Mouse (Mus musculus) gastrocnemius, postnatal 36 days (tissue): ENCODE measurements around the gene Casc3. TPM values are rescaled to one million over a fixed set of nuclear protein-coding genes. Genes with fewer than 3 reads are reported as not detected.

Experiments used
- DNase-seq, 2 experiments: peaks; one replicate each; pipeline ENCODE4 v3.0.0; 2022
- intact Hi-C: fragments of 180-260 bp; cut with DNase I; formaldehyde crosslinking; loops from one replicate; pipeline ENCODE4 v1.15.1; 2025
- total RNA-seq, 2 experiments: library from RNA; stranded (reverse); gene quantifications; 2 replicates each; pipeline ENCODE4 v1.2.3; 2021

The Casc3 gene
- total RNA-seq, 2 experiments from 2014 or later, result 14.2 to 21.4 TPM

GRCm38 (mm10) chr11:98854116-98854515 lies 49.4 kb downstream of the Casc3 start:
- DNase-seq, result no peak
- intact Hi-C loops, result no loop called here

GRCm38 (mm10) chr11:98854659-98855058 lies 50.0 kb downstream of the Casc3 start:
- intact Hi-C loops, result loop anchor here (5.0 kb wide), 1 partner anchor 118 kb away; no protein-coding TSS in a partner anchor
- no peak for DNase-seq

GRCm38 (mm10) chr11:98858759-98859731 lies 54.3 kb downstream of the Casc3 start:
- intact Hi-C loops, result loop anchor here (1.0 to 5.0 kb wide), 2 partner anchors 50 to 113 kb away; no protein-coding TSS in a partner anchor
- DNase-seq, result peak; percentile 75 to 87

GRCm38 (mm10) chr11:98863028-98863750 lies 58.5 kb downstream of the Casc3 start, which contains the start of gene Wipf2:
Gene Wipf2 (plus strand): TSS chr11:98863638.
- intact Hi-C loops, result no loop called here

GRCm38 (mm10) chr11:98863751-98864429 lies 59.2 kb downstream of the Casc3 start:
- peak in 1 of 2 experiments; percentile 31 for DNase-seq
- intact Hi-C loops, result no loop called here

More at GRCm38 (mm10) chr11:98863028-98863750, 58.5 kb downstream of the Casc3 start, which contains the start of gene Wipf2:
- DNase-seq, result peak; percentile 92 to 93

- intact Hi-C loops, result no loop called here
- DNase-seq, result no peak
Observed at GRCm38 (mm10) chr11:98867293-98867692, 62.6 kb downstream of the Casc3 start.

GRCm38 (mm10) chr11:98869906-98870305 lies 65.2 kb downstream of the Casc3 start:
- intact Hi-C loops, result no loop called here
- DNase-seq, result no peak

GRCm38 (mm10) chr11:98870791-98871190 lies 66.1 kb downstream of the Casc3 start:
- no peak for DNase-seq
- intact Hi-C loops, result no loop called here

GRCm38 (mm10) chr11:98871416-98871815 lies 66.7 kb downstream of the Casc3 start:
- intact Hi-C loops, result no loop called here
- no peak for DNase-seq

GRCm38 (mm10) chr11:98872040-98872439 lies 67.3 kb downstream of the Casc3 start:
- DNase-seq, result peak in 1 of 2 experiments; percentile 29
- intact Hi-C loops, result no loop called here

GRCm38 (mm10) chr11:98873900-98874299 lies 69.2 kb downstream of the Casc3 start:
- intact Hi-C loops, result no loop called here
- DNase-seq, result no peak

- DNase-seq, result no peak
- intact Hi-C loops, result no loop called here
Observed at GRCm38 (mm10) chr11:98877001-98877400, 72.3 kb downstream of the Casc3 start.

Other genes with a start within 250 kb of the Casc3 start
- gene Ormdl3, start 217.5 kb upstream of the Casc3 start, total RNA-seq, result 10 to 100 TPM; 20.9 to 24.0 TPM
- not detected for gene Lrrc3c, start 206.6 kb upstream of the Casc3 start, total RNA-seq
- gene Gm12355, start 179.2 kb upstream of the Casc3 start, total RNA-seq, result 1 to 10 TPM; 3.0 to 4.2 TPM
- gene Gsdma3, start 178.5 kb upstream of the Casc3 start, total RNA-seq, result 10 to 100 TPM in 1 of 2 experiments, 1 to 10 TPM in 1; 1.8 to 22.5 TPM
- 1 to 10 TPM in 1 of 2 experiments, not detected in 1; 1.7 TPM for gene Gsdma2, start 158.1 kb upstream of the Casc3 start, total RNA-seq
- gene Gsdma, start 140.6 kb upstream of the Casc3 start, total RNA-seq, result under 1 TPM; 0.31 to 0.76 TPM
- 10 to 100 TPM; 88.1 to 91.9 TPM for gene Psmd3, start 122.4 kb upstream of the Casc3 start, total RNA-seq
- gene Csf3, start 103.6 kb upstream of the Casc3 start, total RNA-seq, result not detected
- 10 to 100 TPM; 41.4 to 41.9 TPM for gene Med24, start 75.5 kb upstream of the Casc3 start, total RNA-seq
- 10 to 100 TPM; 72.6 to 75.7 TPM for gene Thra, start 64.3 kb upstream of the Casc3 start, total RNA-seq
- gene Nr1d1, start 29.6 kb upstream of the Casc3 start, total RNA-seq, result 100 to 1,000 TPM in 1 of 2 experiments, 10 to 100 TPM in 1; 86.6 to 139 TPM
- gene Msl1, start 9.4 kb upstream of the Casc3 start, total RNA-seq, result 10 to 100 TPM; 49.0 to 51.4 TPM
- under 1 TPM; 0.12 to 0.15 TPM for gene Rapgefl1, start 31.9 kb downstream of the Casc3 start, total RNA-seq
- 1 to 10 TPM; 5.6 to 6.7 TPM for gene Wipf2, start 58.7 kb downstream of the Casc3 start, total RNA-seq
- under 1 TPM; 0.20 to 0.64 TPM for gene Cdc6, start 102.9 kb downstream of the Casc3 start, total RNA-seq
- gene Rara, start 122.9 kb downstream of the Casc3 start, total RNA-seq, result 10 to 100 TPM in 1 of 2 experiments, 1 to 10 TPM in 1; 8.7 to 13.2 TPM
- not detected for gene Gjd3, start 178.1 kb downstream of the Casc3 start, total RNA-seq
- gene Top2a, start 219.3 kb downstream of the Casc3 start, total RNA-seq, result 1 to 10 TPM; 2.9 to 4.5 TPM
- 10 to 100 TPM; 32.0 to 41.9 TPM for gene Igfbp4, start 236.3 kb downstream of the Casc3 start, total RNA-seq